Mouse (Mus musculus) intestine, postnatal 0 days (tissue): Measurements from ENCODE around the gene Klhl7. TPM values are rescaled to one million over a fixed set of nuclear protein-coding genes. Genes with fewer than 3 reads are reported as not detected.

Experiments used
- ATAC-seq: fragments of 200-750 bp; cut with Nextera tagmentation; 2 replicates; pipeline ENCODE4 v1.8.0; 2017; ENCODE audit warnings: mild to moderate bottlenecking, moderate TSS enrichment, moderate library complexity
- H3K27ac ChIP-seq: fragments of 300-500 bp; sonication (generic); 2 replicates; pipeline ENCODE4 v1.5.1; 2014; ENCODE audit warnings: mild to moderate bottlenecking, low read depth, low read length, moderate library complexity
- H3K27me3 ChIP-seq: fragments of 300-500 bp; sonication (generic); replicated peaks from 2 replicates; pipeline ENCODE4 v1.6.1; 2014; ENCODE audit warnings: low read length, mixed read lengths; ENCODE audit not compliant: control insufficient read depth, insufficient read depth
- H3K36me3 ChIP-seq: fragments of 300-500 bp; sonication (generic); 2 replicates; pipeline ENCODE4 v1.6.1; 2014; ENCODE audit warnings: mild to moderate bottlenecking, moderate library complexity; ENCODE audit not compliant: control insufficient read depth, insufficient read depth
- H3K4me1 ChIP-seq: fragments of 300-500 bp; sonication (generic); replicated peaks from 2 replicates; pipeline ENCODE4 v1.6.1; 2014; ENCODE audit warnings: antibody characterized with exemption, low read length, mixed read lengths; ENCODE audit not compliant: control insufficient read depth, insufficient read depth
- H3K4me2 ChIP-seq: fragments of 300-500 bp; sonication (generic); replicated peaks from 2 replicates; pipeline ENCODE4 v1.6.1; 2014; ENCODE audit warnings: low read depth, mild to moderate bottlenecking, moderate library complexity
- H3K4me3 ChIP-seq: fragments of 300-500 bp; sonication (generic); 2 replicates; pipeline ENCODE4 v1.5.1; 2014; ENCODE audit warnings: low read depth, low read length
- H3K9ac ChIP-seq: fragments of 300-500 bp; sonication (generic); 2 replicates; pipeline ENCODE4 v1.6.1; 2014; ENCODE audit warnings: mild to moderate bottlenecking, low read depth, low read length
- H3K9me3 ChIP-seq: fragments of 300-500 bp; sonication (generic); 2 replicates; pipeline ENCODE4 v1.6.1; 2016; ENCODE audit warnings: mixed run types; ENCODE audit not compliant: control insufficient read depth
- CTCF ChIP-seq: sonication (generic); IDR thresholded peaks from 2 replicates; pipeline ENCODE4 v1.5.1; 2016; ENCODE audit warnings: low read depth, mild to moderate bottlenecking, control low read depth, antibody characterized with exemption, moderate library complexity
- WGBS: fragments of 180-500 bp; shearing (Covaris S2); extraction: QIAGEN DNeasy Blood & Tissue Kit; methylation state at CpG from one replicate; pipeline ENCODE4 v1.1.7; 2014; 5-methylcytosine and 5-hydroxymethylcytosine counted together
- polyA plus RNA-seq: library from polyadenylated mRNA; unstranded; fragments of >200 nt; fragmentation: Nextera tagmentation; extraction: Ambion mirVana; gene quantifications from 2 replicates; pipeline ENCODE4 v1.2.1, GENCODE M21; 2015

Klhl7 gene
- polyA plus RNA-seq, 1 experiment from 2014 or later: 14.8 TPM

- Histone ChIP-seq H3K4me2 (no peak overlapping the region), H3K36me3 (peaks cover 24% of the 10 kb centered on the region), H3K4me1 (no peaks in the 10 kb centered on the region), H3K9ac (no peak overlapping the region), H3K27ac (no peak overlapping the region), H3K27me3 (no peaks in the 10 kb centered on the region), H3K9me3 (no peaks in the 10 kb centered on the region), H3K4me3 (no peak overlapping the region)
- TF ChIP-seq CTCF: no peak
- ATAC-seq: no peak
Measured at GRCm38 (mm10) chr5:24172092-24172491, 71.7 kb downstream of the Klhl7 start.

GRCm38 (mm10) chr5:24181514-24182295 is 81.3 kb downstream of the Klhl7 start:
- Histone ChIP-seq H3K27ac (no peak overlapping the region), H3K9me3 (no peaks in the 10 kb centered on the region), H3K27me3 (no peaks in the 10 kb centered on the region), H3K9ac (no peak overlapping the region), H3K36me3 (peaks cover 32% of the 10 kb centered on the region), H3K4me1 (no peaks in the 10 kb centered on the region), H3K4me3 (no peak overlapping the region), H3K4me2 (no peak overlapping the region)
- no peak for ATAC-seq
- WGBS: 92% methylated on average over 16 of the region's 16 CpGs
- no peak for TF ChIP-seq CTCF

DNA sequence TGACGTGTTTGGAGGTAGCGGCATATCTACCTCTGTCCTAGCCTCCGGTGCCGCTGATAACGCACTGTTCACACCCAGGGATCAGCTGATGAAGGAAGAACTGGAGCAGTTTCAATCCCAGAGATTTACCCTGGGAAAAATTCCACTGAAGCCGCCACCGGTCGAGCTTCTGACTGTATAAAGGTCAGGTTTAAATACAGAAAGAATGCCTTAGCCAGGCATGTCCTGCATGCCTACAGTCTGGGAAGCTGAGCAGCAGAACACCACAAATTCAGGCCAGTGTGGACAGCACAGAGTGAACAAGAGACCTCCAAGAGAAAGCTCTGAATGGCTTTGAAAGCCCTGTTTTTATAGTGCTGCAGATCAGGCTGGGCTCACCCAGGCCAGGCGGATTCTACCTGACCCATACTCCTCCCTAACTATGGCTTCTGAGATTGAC is 81.9 kb downstream of the Klhl7 start:
- no peak overlapping the region for H3K27ac ChIP-seq
- no peaks in the 10 kb centered on the region for H3K9me3 ChIP-seq
- no peaks in the 10 kb centered on the region for H3K4me1 ChIP-seq
- peaks cover 32% of the 10 kb centered on the region for H3K36me3 ChIP-seq
- no peak for ATAC-seq
- no peak overlapping the region for H3K4me3 ChIP-seq
- H3K27me3 ChIP-seq: no peaks in the 10 kb centered on the region
- H3K4me2 ChIP-seq: no peak overlapping the region
- WGBS: 90% methylated on average over 9 of the region's 9 CpGs
- H3K9ac ChIP-seq: no peak overlapping the region
- no peak for TF ChIP-seq CTCF

DNA sequence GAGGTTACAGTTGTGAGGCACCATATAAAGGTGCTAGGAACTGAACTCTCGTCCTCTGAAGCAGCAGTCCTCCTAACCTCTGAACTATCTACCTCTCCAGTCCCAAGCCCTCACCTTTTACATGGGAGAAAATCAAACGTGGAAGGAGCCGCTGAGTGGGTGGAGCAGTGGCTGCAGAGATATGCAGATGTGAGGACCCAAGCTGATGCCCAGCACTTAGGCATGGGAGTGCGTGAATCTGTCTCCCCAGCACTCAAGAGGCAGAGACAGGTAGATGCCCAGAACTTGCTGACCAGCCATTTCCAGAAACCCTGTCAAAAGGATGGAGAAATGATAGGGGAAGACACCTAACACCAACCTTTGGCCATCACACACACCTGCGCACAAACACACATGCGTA is 82.7 kb downstream of the Klhl7 start:
- Histone ChIP-seq H3K4me2 (no peak overlapping the region), H3K9me3 (no peaks in the 10 kb centered on the region), H3K9ac (no peak overlapping the region), H3K36me3 (peaks cover 26% of the 10 kb centered on the region), H3K4me3 (no peak overlapping the region), H3K4me1 (no peaks in the 10 kb centered on the region), H3K27me3 (no peaks in the 10 kb centered on the region), H3K27ac (no peak overlapping the region)
- WGBS: 90% methylated on average over 6 of the region's 6 CpGs
- no peak for ATAC-seq
- TF ChIP-seq CTCF: no peak

DNA sequence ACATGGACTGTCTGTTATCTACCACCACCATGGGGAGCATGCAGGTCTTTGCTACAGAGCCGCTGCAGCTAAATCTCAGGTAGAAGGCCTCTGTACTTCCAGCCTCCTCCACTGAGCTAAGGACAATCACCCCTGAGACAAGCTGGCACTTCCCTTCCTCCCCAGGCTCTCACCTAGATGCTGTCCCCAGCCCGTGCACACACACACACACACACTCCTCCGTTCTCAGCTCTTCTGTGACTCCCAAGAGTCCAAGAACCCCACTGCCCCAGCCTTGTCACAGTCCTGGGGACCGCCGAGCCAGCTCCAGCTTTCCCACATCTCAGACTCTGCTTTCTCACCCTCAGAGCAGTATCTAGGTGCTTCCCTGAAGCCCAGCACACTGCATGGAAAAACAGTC is 83.6 kb downstream of the Klhl7 start:
- no peak overlapping the region for H3K4me3 ChIP-seq
- no peak overlapping the region for H3K9ac ChIP-seq
- H3K4me2 ChIP-seq: no peak overlapping the region
- TF ChIP-seq CTCF: no peak
- no peaks in the 10 kb centered on the region for H3K9me3 ChIP-seq
- H3K27me3 ChIP-seq: no peaks in the 10 kb centered on the region
- ATAC-seq: no peak
- no peaks in the 10 kb centered on the region for H3K4me1 ChIP-seq
- no peak overlapping the region for H3K27ac ChIP-seq
- 92% methylated on average over 5 of the region's 5 CpGs for WGBS
- H3K36me3 ChIP-seq: peaks cover 20% of the 10 kb centered on the region

GRCm38 (mm10) chr5:24188476-24188875 is 88.1 kb downstream of the Klhl7 start:
- Histone ChIP-seq H3K9me3 (no peaks in the 10 kb centered on the region), H3K9ac (no peak overlapping the region), H3K4me2 (no peak overlapping the region), H3K4me3 (no peak overlapping the region), H3K27ac (no peak overlapping the region), H3K36me3 (peaks cover 3% of the 10 kb centered on the region; the same call in 1 of the 2 replicates), H3K27me3 (no peaks in the 10 kb centered on the region), H3K4me1 (no peaks in the 10 kb centered on the region)
- no peak for ATAC-seq
- WGBS: 65% methylated on average over 4 of the region's 4 CpGs
- TF ChIP-seq CTCF: no peak
